Mouse (Mus musculus): ENCODE data around the gene 1700122O11Rik. TPM values are rescaled to one million over a fixed set of nuclear protein-coding genes. Genes with fewer than 3 reads are reported as not detected.
A peak's percentile ranks its signal among the peaks of the same experiment; 100 is the strongest.

Gene 1700122O11Rik
- polyA plus RNA-seq, 1 experiment from 2014 or later: not detected

DNA sequence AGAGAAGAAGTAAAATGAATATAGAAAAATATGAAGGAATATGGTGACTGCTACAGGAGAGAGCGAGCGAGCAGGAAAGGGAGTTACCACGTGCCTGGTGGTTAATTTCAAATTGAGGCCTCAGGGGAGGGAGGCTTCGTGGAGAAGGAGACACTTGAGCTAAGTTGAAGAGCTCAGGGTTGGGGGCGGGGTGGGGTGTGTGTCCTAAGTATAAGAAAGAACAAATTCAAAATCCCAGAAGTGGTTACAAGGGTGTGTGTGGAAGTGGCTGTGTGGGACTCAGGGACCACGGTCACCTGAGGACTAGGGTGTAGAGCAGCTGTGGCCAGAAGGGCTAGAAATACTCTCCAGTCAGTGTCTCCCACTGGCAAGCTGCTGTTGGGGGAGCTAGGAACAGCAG is 38.7 kb downstream of the 1700122O11Rik start:
- no peaks in the 10 kb centered on the region for H3K27me3 ChIP-seq (ENCODE audit: control insufficient read depth, insufficient read depth, low read depth, low read length)
- H3K27ac ChIP-seq (ENCODE audit: low read length): peak overlapping the region; percentile 92
- H3K9ac ChIP-seq (ENCODE audit: low read length): peak overlapping the region; percentile 39; the same call in 1 of the 2 replicates
- no peaks in the 10 kb centered on the region for H3K9me3 ChIP-seq (ENCODE audit: control insufficient read depth, low read length)
- no peaks in the 10 kb centered on the region for H3K36me3 ChIP-seq (ENCODE audit: control insufficient read depth, insufficient read depth, low read length)
- WGBS: 36% methylated on average over 6 of the region's 6 CpGs
- ATAC-seq (ENCODE audit: low read depth): peak; percentile 53
- H3K4me3 ChIP-seq (ENCODE audit: low read length): no peak overlapping the region
- peaks cover 37% of the 10 kb centered on the region for H3K4me1 ChIP-seq (replicated peaks; ENCODE audit: control insufficient read depth, insufficient read depth, low read length)
- 0 out of 2 replicates have a peak overlapping the region, but pooled peaks have one; percentile 3 for H3K4me2 ChIP-seq (ENCODE audit: low read depth, low read length)

- Histone ChIP-seq H3K4me1 (replicated peaks; ENCODE audit: control insufficient read depth, insufficient read depth, low read length) (peaks cover 35% of the 10 kb centered on the region), H3K9ac (ENCODE audit: low read length) (no peak overlapping the region), H3K4me3 (ENCODE audit: low read length) (no peak overlapping the region), H3K27ac (ENCODE audit: low read length) (no peak overlapping the region), H3K9me3 (ENCODE audit: control insufficient read depth, low read length) (no peaks in the 10 kb centered on the region), H3K4me2 (ENCODE audit: low read depth, low read length) (no peak overlapping the region), H3K27me3 (ENCODE audit: control insufficient read depth, insufficient read depth, low read depth, low read length) (no peaks in the 10 kb centered on the region), H3K36me3 (ENCODE audit: control insufficient read depth, insufficient read depth, low read length) (no peaks in the 10 kb centered on the region)
- WGBS: 22% methylated on average over 3 of the region's 3 CpGs
- ATAC-seq (ENCODE audit: low read depth): no peak
Observed at GRCm38 (mm10) chr17:47997806-47998205, 40.3 kb downstream of the 1700122O11Rik start.

DNA sequence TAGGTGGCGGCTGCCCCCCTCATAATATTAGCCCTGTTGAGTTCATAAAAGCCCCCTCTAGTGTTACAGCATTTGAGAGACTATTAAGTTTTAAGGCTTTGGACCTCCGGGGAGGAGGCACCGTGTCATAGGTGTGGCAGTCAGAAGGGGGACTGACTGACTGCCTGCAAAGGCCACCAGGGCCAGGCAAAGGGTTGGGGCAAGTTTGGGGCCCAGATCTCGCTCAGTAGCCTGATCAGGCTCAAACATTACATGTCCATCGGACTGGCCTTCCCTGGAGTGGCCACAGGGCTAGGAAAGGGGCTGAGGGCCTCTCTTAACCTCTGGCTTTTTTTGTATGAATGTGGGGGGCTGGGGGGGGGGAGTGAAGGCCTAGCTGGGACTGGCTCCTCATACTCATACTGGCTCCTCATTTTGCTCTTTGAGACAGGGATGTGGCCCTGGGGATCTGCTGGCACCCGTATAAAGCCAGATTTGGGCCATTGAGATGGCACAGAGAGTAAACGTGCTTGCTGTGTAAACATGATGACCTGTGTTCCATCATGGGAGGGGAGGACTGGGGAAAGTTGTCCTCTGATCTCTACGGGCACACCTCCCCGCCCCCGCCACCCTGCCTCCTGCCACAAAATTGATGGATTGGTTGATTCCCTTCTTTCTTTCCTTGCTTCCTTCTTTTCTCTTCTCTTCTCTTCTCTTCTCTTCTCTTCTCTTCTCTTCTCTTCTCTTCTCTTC is 47.5 kb downstream of the 1700122O11Rik start:
- WGBS: 42% methylated on average over 10 of the region's 10 CpGs
- Histone ChIP-seq H3K9ac (ENCODE audit: low read length) (0 out of 2 replicates have a peak overlapping the region, but pooled peaks have one; percentile 5), H3K9me3 (ENCODE audit: control insufficient read depth, low read length) (no peaks in the 10 kb centered on the region), H3K4me1 (replicated peaks; ENCODE audit: control insufficient read depth, insufficient read depth, low read length) (peaks cover 20% of the 10 kb centered on the region), H3K4me2 (ENCODE audit: low read depth, low read length) (no peak overlapping the region), H3K27me3 (ENCODE audit: control insufficient read depth, insufficient read depth, low read depth, low read length) (no peaks in the 10 kb centered on the region), H3K27ac (ENCODE audit: low read length) (peak overlapping the region; percentile 32; the same call in 1 of the 2 replicates), H3K36me3 (ENCODE audit: control insufficient read depth, insufficient read depth, low read length) (no peaks in the 10 kb centered on the region), H3K4me3 (ENCODE audit: low read length) (no peak overlapping the region)
- ATAC-seq (ENCODE audit: low read depth): 0 out of 2 replicates have a peak, but pooled peaks have one; percentile 6

DNA sequence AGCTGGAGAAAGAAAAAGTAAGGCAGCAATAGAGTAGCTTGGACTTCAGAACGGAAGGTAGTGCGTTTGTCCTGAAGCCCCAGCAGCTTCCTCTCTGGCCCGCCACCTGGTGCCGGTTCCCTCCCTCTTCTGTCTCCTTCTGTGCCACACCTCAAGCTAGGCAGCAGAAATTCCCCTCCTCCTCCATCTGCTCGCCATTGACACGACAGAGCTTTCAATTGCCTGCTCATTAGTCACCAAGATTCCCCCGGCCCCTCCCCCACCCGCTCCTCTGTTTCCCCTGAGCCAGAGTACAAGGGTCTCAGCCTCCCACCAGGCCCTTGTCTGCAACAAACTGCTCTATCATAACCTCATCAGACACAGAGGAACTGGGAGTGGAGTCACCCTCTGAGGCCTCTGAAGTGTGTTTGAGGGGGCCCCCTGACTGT is 48.1 kb downstream of the 1700122O11Rik start:
- Histone ChIP-seq H3K9me3 (ENCODE audit: control insufficient read depth, low read length) (no peaks in the 10 kb centered on the region), H3K4me2 (ENCODE audit: low read depth, low read length) (no peak overlapping the region), H3K27me3 (ENCODE audit: control insufficient read depth, insufficient read depth, low read depth, low read length) (no peaks in the 10 kb centered on the region), H3K27ac (ENCODE audit: low read length) (peak overlapping the region; percentile 32; the same call in 1 of the 2 replicates), H3K4me1 (replicated peaks; ENCODE audit: control insufficient read depth, insufficient read depth, low read length) (peaks cover 20% of the 10 kb centered on the region), H3K4me3 (ENCODE audit: low read length) (no peak overlapping the region), H3K9ac (ENCODE audit: low read length) (0 out of 2 replicates have a peak overlapping the region, but pooled peaks have one; percentile 5), H3K36me3 (ENCODE audit: control insufficient read depth, insufficient read depth, low read length) (no peaks in the 10 kb centered on the region)
- ATAC-seq (ENCODE audit: low read depth): peak; percentile 61
- 6% methylated on average over 8 of the region's 8 CpGs for WGBS

DNA sequence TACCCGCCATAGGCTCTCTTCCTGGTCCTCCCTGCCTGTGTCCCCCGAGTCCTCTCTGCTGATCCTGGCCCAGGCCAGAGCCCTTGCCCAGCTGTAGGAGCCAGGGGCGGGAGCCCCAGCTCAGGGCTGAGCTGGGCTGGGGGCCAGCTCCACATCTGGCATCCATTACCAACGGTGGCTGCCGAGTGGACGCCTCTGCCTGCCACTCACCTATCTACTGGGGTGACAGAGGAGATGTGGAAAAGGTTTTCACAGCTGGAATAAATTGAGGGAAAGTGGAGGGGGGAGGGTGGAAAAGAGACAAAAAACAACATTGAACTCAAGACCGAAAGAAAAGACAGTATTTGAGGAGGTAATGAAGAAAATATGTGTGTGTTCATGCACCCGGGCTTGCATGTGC is 49.3 kb downstream of the 1700122O11Rik start:
- no peaks in the 10 kb centered on the region for H3K36me3 ChIP-seq (ENCODE audit: control insufficient read depth, insufficient read depth, low read length)
- H3K4me2 ChIP-seq (ENCODE audit: low read depth, low read length): no peak overlapping the region
- H3K4me1 ChIP-seq (replicated peaks; ENCODE audit: control insufficient read depth, insufficient read depth, low read length): peaks cover 20% of the 10 kb centered on the region
- no peak overlapping the region for H3K27ac ChIP-seq (ENCODE audit: low read length)
- H3K9me3 ChIP-seq (ENCODE audit: control insufficient read depth, low read length): no peaks in the 10 kb centered on the region
- peak; percentile 72; the same call in 1 of the 2 replicates for ATAC-seq (ENCODE audit: low read depth)
- H3K27me3 ChIP-seq (ENCODE audit: control insufficient read depth, insufficient read depth, low read depth, low read length): no peaks in the 10 kb centered on the region
- WGBS: 27% methylated on average over 8 of the region's 8 CpGs
- H3K9ac ChIP-seq (ENCODE audit: low read length): no peak overlapping the region
- H3K4me3 ChIP-seq (ENCODE audit: low read length): no peak overlapping the region

DNA sequence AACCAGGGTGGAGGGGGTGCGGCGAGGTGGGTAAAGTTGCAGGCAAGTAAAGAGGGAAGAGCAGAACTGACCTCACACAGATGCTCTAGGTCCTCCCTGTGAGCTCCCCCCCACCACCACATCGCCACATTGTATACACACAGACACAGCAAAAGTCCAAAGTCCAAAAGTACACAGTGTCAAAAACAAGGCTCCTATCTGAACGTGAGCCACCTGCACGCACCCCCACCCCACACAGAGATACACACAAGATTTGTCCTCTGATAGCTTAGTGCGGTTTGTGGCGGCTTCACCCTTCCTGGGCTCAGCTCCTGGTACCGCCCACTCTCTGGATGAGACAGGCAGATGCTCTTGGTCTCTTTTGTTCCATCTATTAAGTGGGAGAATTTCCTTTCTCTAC is 50.0 kb downstream of the 1700122O11Rik start:
- Histone ChIP-seq H3K4me2 (ENCODE audit: low read depth, low read length) (no peak overlapping the region), H3K27me3 (ENCODE audit: control insufficient read depth, insufficient read depth, low read depth, low read length) (no peaks in the 10 kb centered on the region), H3K9me3 (ENCODE audit: control insufficient read depth, low read length) (no peaks in the 10 kb centered on the region), H3K4me1 (replicated peaks; ENCODE audit: control insufficient read depth, insufficient read depth, low read length) (peaks cover 20% of the 10 kb centered on the region), H3K4me3 (ENCODE audit: low read length) (no peak overlapping the region), H3K36me3 (ENCODE audit: control insufficient read depth, insufficient read depth, low read length) (no peaks in the 10 kb centered on the region), H3K9ac (ENCODE audit: low read length) (no peak overlapping the region), H3K27ac (ENCODE audit: low read length) (no peak overlapping the region)
- ATAC-seq (ENCODE audit: low read depth): no peak
- 72% methylated on average over 8 of the region's 8 CpGs for WGBS

Other genes starting within 250 kb of the 1700122O11Rik start
- gene Mdfi, start 203.6 kb downstream of the 1700122O11Rik start, polyA plus RNA-seq (2015; fragmentation: Nextera tagmentation; extraction: Ambion mirVana): 18.1 and 22.1 TPM in 2 replicates
- gene Foxp4, start 113.6 kb downstream of the 1700122O11Rik start, polyA plus RNA-seq (2015; fragmentation: Nextera tagmentation; extraction: Ambion mirVana): 13.6 and 14.6 TPM in 2 replicates
- not detected in 2 replicates for gene 1700067P10Rik, start 51.0 kb upstream of the 1700122O11Rik start, polyA plus RNA-seq (2015; fragmentation: Nextera tagmentation; extraction: Ambion mirVana)
- gene 9830107B12Rik, start 108.0 kb upstream of the 1700122O11Rik start, polyA plus RNA-seq (2015; fragmentation: Nextera tagmentation; extraction: Ambion mirVana): not detected in 2 replicates
- gene A530064D06Rik, start 129.0 kb upstream of the 1700122O11Rik start, polyA plus RNA-seq (2015; fragmentation: Nextera tagmentation; extraction: Ambion mirVana): 0.36 TPM in 1 of 2 replicates, not detected in the other
- gene Trem1, start 194.5 kb upstream of the 1700122O11Rik start, polyA plus RNA-seq (2015; fragmentation: Nextera tagmentation; extraction: Ambion mirVana): 0.20 and 0.43 TPM in 2 replicates
- 0.29 and 0.51 TPM in 2 replicates for gene Trem3, start 209.5 kb upstream of the 1700122O11Rik start, polyA plus RNA-seq (2015; fragmentation: Nextera tagmentation; extraction: Ambion mirVana)
- gene Treml4, start 226.0 kb upstream of the 1700122O11Rik start, polyA plus RNA-seq (2015; fragmentation: Nextera tagmentation; extraction: Ambion mirVana): 0.31 TPM in 2 replicates